Mouse (Mus musculus): ENCODE measurements around the gene Ncapd3.

GRCm38 (mm10) chr9:27090134-27090533 lies 60.2 kb downstream of the Ncapd3 start:
- TF ChIP-seq EP300 (IDR thresholded peaks at IDR 0.05; ENCODE audit: low read depth): no peak
- TF ChIP-seq CTCF (IDR thresholded peaks at IDR 0.05; ENCODE audit: low read depth): no peak

Data from liver, postnatal 0 days (tissue).